Mouse (Mus musculus) erythroblast, embryonic 14.5 days (primary cell): ENCODE measurements around the gene Eif3m. TPM values are rescaled to one million over a fixed set of nuclear protein-coding genes. Genes with fewer than 3 reads are reported as not detected.
"Not testable (repeated sequence)": the region's sequence is repeated elsewhere in the genome, so short reads cannot be mapped to it uniquely, and the experiment has no call there.

Experiments
- H3K27me3 ChIP-seq: 2 replicates; pipeline ENCODE4 v1.6.1; 2012; ENCODE audit warnings: inconsistent platforms; ENCODE audit not compliant: control insufficient read depth
- H3K36me3 ChIP-seq: 2 replicates; pipeline ENCODE4 v1.6.1; 2012; ENCODE audit warnings: mild to moderate bottlenecking, inconsistent platforms; ENCODE audit not compliant: control insufficient read depth
- H3K4me1 ChIP-seq: 2 replicates; pipeline ENCODE4 v1.6.1; 2012; ENCODE audit warnings: inconsistent platforms; ENCODE audit not compliant: control insufficient read depth
- H3K4me3 ChIP-seq: replicated peaks from 2 replicates; pipeline ENCODE3; 2012; ENCODE audit warnings: moderate library complexity, mild to moderate bottlenecking, inconsistent platforms
- H3K9me3 ChIP-seq: 2 replicates; pipeline ENCODE4 v1.6.1; 2012; ENCODE audit warnings: low read length, inconsistent platforms, mixed read lengths; ENCODE audit not compliant: control insufficient read depth
- GATA1 ChIP-seq: IDR thresholded peaks from 2 replicates; pipeline ENCODE4 v1.6.1; 2012; ENCODE audit warnings: low read length, inconsistent platforms, mixed read lengths
- TAL1 ChIP-seq: IDR thresholded peaks from 3 replicates; pipeline ENCODE4 v1.6.1; 2012; ENCODE audit warnings: low read length, inconsistent platforms, mixed read lengths
- polyA plus RNA-seq: library from polyadenylated mRNA; stranded (reverse); fragments of >175 nt; gene quantifications from 2 replicates; pipeline ENCODE4 v1.2.3, GENCODE M21; 2012

Eif3m gene
- polyA plus RNA-seq, 1 experiment: 1.2 TPM

- peaks cover 4% of the 10 kb centered on the region for H3K4me1 ChIP-seq
- TF ChIP-seq GATA1: no peak
- TF ChIP-seq TAL1: no peak
- H3K4me3 ChIP-seq: no peak overlapping the region
- H3K27me3 ChIP-seq: no peaks in the 10 kb centered on the region
- no peaks in the 10 kb centered on the region for H3K9me3 ChIP-seq
- H3K36me3 ChIP-seq: no peaks in the 10 kb centered on the region
Measured at GRCm38 (mm10) chr2:105036401-105037070, 19.7 kb upstream of the Eif3m start.

- Histone ChIP-seq H3K4me1 (peaks cover 4% of the 10 kb centered on the region), H3K27me3 (no peaks in the 10 kb centered on the region), H3K4me3 (no peak overlapping the region), H3K36me3 (no peaks in the 10 kb centered on the region), H3K9me3 (no peaks in the 10 kb centered on the region)
- TF ChIP-seq GATA1 (no peak), TAL1 (no peak)
Measured at GRCm38 (mm10) chr2:105035985-105036384, 19.1 kb upstream of the Eif3m start.

GRCm38 (mm10) chr2:105034084-105034483 is 17.2 kb upstream of the Eif3m start:
- H3K27me3 ChIP-seq: no peaks in the 10 kb centered on the region
- H3K36me3 ChIP-seq: no peaks in the 10 kb centered on the region
- H3K4me3 ChIP-seq: no peak overlapping the region
- no peaks in the 10 kb centered on the region for H3K9me3 ChIP-seq
- no peak for TF ChIP-seq GATA1
- TF ChIP-seq TAL1: no peak
- peaks cover 6% of the 10 kb centered on the region for H3K4me1 ChIP-seq

GRCm38 (mm10) chr2:105030505-105030904 is 13.6 kb upstream of the Eif3m start:
- H3K36me3 ChIP-seq: no peaks in the 10 kb centered on the region
- H3K27me3 ChIP-seq: no peaks in the 10 kb centered on the region
- H3K9me3 ChIP-seq: no peaks in the 10 kb centered on the region
- no peak for TF ChIP-seq TAL1
- no peak for TF ChIP-seq GATA1
- H3K4me3 ChIP-seq: no peak overlapping the region
- H3K4me1 ChIP-seq: peaks cover 2% of the 10 kb centered on the region

GRCm38 (mm10) chr2:105028806-105029205 is 11.9 kb upstream of the Eif3m start:
- TF ChIP-seq GATA1 (no peak), TAL1 (no peak)
- Histone ChIP-seq H3K36me3 (no peaks in the 10 kb centered on the region), H3K9me3 (no peaks in the 10 kb centered on the region), H3K4me3 (no peak overlapping the region), H3K4me1 (peaks cover 9% of the 10 kb centered on the region), H3K27me3 (no peaks in the 10 kb centered on the region)

GRCm38 (mm10) chr2:105026950-105027695 is 10.2 kb upstream of the Eif3m start:
- no peak overlapping the region for H3K4me3 ChIP-seq
- H3K36me3 ChIP-seq: no peaks in the 10 kb centered on the region
- H3K9me3 ChIP-seq: no peaks in the 10 kb centered on the region
- H3K27me3 ChIP-seq: no peaks in the 10 kb centered on the region
- TF ChIP-seq GATA1: no peak
- TF ChIP-seq TAL1: no peak
- peaks cover 26% of the 10 kb centered on the region for H3K4me1 ChIP-seq

GRCm38 (mm10) chr2:105025610-105026009 is 8.7 kb upstream of the Eif3m start:
- not testable (repeated sequence) for H3K9me3 ChIP-seq, H3K27me3 ChIP-seq, H3K36me3 ChIP-seq, H3K4me3 ChIP-seq
- peaks cover 40% of the 10 kb centered on the region for H3K4me1 ChIP-seq

GRCm38 (mm10) chr2:105023815-105024214 is 6.9 kb upstream of the Eif3m start:
- H3K27me3 ChIP-seq: no peaks in the 10 kb centered on the region
- no peak for TF ChIP-seq GATA1
- no peak for TF ChIP-seq TAL1
- no peak overlapping the region for H3K4me3 ChIP-seq
- H3K9me3 ChIP-seq: no peaks in the 10 kb centered on the region
- peaks cover 2% of the 10 kb centered on the region; the same call in 1 of the 2 replicates for H3K36me3 ChIP-seq
- H3K4me1 ChIP-seq: peaks cover 48% of the 10 kb centered on the region

- peaks cover 50% of the 10 kb centered on the region for H3K4me1 ChIP-seq
- peaks cover 2% of the 10 kb centered on the region; the same call in 1 of the 2 replicates for H3K36me3 ChIP-seq
- no peaks in the 10 kb centered on the region for H3K27me3 ChIP-seq
- TF ChIP-seq GATA1 (peak; percentile 71), TAL1 (peak; percentile 56; the same call in 2 of the 3 replicates)
- no peaks in the 10 kb centered on the region for H3K9me3 ChIP-seq
- H3K4me3 ChIP-seq: no peak overlapping the region
Measured at GRCm38 (mm10) chr2:105023031-105023615, 6.2 kb upstream of the Eif3m start.
